Mouse (Mus musculus) gastrocnemius, postnatal 4 days (tissue): ENCODE results near the gene Cblb. TPM values are rescaled to one million over a fixed set of nuclear protein-coding genes. Genes with fewer than 3 reads are reported as not detected.

Experiments
- DNase-seq, 2 experiments: peaks; one replicate each; pipeline ENCODE4 v3.0.0; 2021 to 2022; ENCODE audit warnings: low spot score in 2 of 2, mixed read lengths in 2 of 2
- total RNA-seq, 2 experiments: library from RNA; stranded (reverse); gene quantifications; 2 replicates each; pipeline ENCODE4 v1.2.3; 2021

Gene Cblb
- total RNA-seq, 2 experiments from 2014 or later: 28.2 to 28.7 TPM

GRCm38 (mm10) chr16:52069648-52070047 lies 38.6 kb downstream of the Cblb start:
- DNase-seq: no peak

- no peak for DNase-seq
Observed at GRCm38 (mm10) chr16:52070128-52070527, 39.1 kb downstream of the Cblb start.

GRCm38 (mm10) chr16:52071290-52071689 lies 40.3 kb downstream of the Cblb start:
- no peak for DNase-seq

DNA sequence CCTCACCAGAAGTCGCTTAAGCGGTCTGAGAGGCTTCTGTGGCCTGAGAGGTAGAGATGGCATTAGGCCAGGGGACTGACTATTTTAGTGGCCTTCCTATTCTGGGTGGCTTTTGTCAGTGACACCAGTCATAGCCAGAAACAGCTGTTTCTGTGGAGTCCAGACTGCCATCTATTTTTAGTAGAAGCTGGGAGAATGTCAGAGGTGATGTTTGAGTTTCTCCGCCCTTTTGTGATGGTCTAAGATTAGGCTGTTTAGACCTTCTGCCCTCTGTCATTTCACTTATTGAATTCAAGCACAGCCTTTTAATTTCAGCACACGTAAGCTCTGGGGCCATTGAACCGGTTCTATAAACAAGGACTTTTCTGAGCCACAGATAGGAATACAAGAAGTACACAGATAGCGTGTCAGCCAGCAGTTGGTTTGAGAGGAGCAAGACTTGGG lies 40.8 kb downstream of the Cblb start:
- no peak for DNase-seq

GRCm38 (mm10) chr16:52076652-52077051 lies 45.6 kb downstream of the Cblb start:
- no peak for DNase-seq

DNA sequence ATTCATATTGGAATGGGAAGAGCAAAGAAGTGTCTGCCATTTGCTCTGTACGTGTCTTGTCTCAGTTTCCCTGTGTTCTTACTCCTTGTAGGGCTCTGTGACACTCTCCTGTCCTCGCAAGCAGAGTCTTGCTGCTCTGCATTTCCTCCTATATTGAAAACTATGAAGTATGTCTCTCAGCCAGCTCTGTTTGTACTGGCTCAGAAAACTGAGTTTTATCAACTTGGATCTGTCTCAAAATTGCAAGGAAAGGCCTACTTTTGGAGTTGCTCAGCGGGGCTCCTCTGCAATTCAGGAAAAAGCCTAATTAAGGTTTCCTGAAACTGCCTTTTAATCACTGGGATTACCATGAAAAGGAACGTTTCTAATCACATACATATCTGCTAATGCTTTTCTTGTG lies 46.9 kb downstream of the Cblb start:
- DNase-seq: no peak

- no peak for DNase-seq
Observed at GRCm38 (mm10) chr16:52078758-52079474, 47.9 kb downstream of the Cblb start.

GRCm38 (mm10) chr16:52079475-52079823 lies 48.4 kb downstream of the Cblb start:
- DNase-seq: no peak

GRCm38 (mm10) chr16:52080619-52081395 lies 49.8 kb downstream of the Cblb start:
- no peak for DNase-seq

- no peak for DNase-seq
Observed at GRCm38 (mm10) chr16:52081756-52082155, 50.7 kb downstream of the Cblb start.

- DNase-seq: no peak
Observed at GRCm38 (mm10) chr16:52086793-52087450, 55.9 kb downstream of the Cblb start.

DNA sequence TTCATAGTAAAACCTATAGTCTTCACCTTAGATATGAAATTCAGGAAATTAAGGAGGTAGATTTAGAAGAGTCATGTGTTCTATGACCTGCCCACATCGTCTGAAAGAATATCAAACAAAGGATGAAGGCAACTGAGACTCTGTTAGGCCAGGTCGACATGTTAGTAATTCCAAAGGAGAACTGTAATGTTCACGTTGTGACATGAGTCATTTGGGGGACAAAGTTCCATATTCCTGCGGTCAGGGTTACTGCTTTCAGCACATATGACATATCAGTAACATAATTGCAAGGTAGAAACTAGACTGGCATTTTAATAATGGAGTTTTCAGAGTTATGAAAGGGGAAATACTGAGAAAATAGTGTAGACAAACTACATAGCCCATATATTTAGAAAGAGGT lies 58.3 kb downstream of the Cblb start:
- no peak for DNase-seq

DNA sequence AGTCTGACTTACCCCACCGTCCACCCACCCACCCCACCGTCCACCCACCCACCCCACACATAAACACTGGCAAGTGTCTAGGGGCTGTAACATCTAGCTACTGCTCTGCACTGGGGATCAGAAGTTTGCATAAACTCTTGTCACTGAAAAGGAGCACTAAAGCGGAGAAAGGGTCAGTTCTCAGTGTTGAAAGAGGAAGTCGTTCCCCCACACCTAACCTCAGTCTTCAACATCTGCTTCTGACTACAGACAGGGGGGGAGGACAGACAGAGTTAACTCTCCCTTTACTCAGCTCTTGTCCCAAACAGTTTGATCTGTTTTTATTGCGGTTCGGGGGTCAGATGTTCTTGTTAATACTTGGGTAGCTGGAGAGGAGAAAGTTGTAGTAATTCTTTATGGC lies 59.9 kb downstream of the Cblb start:
- no peak for DNase-seq

DNA sequence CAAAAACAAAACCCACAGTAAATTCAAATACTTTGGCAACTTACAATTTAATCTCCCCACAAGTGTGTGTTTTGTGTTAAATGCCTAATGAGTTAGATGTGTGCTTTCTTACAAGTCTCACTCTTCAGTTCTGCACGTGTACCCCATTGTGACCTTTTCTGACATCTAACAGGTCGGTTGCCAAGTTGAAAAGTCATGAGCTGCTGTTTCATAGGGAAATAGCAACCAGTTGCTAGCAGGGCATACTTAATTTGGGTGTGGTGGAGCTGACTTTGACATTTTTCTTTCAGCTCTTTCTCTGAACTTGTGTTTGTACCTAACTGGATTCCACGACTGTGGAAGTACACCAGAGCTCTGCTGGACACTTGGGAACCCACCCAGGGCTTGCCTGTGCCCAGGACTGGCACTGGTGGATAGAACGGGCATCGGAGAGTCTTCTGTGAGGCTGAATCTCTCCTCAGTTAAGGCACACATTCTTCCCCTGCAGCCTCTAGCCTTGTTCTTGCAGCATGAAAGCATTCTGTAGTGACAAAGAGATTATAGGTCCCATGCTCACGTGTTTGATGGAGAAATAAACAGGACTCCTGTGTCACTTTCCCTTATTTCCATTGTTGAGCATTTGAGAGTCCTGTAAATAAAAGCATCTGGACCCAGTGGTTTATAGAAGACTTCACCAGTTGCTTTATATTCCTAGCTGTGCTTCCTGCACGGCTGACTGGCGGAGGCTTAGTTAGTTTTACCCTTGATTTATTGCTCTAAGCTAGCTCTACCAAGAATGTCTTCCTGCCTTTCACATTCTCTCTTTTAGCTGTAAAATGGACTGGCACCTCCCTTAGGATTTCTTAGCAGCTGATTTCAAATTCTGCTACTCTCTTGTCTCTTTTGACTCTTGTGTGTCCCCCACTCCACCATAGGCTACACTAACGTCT lies 62.6 kb downstream of the Cblb start:
- DNase-seq: no peak

DNA sequence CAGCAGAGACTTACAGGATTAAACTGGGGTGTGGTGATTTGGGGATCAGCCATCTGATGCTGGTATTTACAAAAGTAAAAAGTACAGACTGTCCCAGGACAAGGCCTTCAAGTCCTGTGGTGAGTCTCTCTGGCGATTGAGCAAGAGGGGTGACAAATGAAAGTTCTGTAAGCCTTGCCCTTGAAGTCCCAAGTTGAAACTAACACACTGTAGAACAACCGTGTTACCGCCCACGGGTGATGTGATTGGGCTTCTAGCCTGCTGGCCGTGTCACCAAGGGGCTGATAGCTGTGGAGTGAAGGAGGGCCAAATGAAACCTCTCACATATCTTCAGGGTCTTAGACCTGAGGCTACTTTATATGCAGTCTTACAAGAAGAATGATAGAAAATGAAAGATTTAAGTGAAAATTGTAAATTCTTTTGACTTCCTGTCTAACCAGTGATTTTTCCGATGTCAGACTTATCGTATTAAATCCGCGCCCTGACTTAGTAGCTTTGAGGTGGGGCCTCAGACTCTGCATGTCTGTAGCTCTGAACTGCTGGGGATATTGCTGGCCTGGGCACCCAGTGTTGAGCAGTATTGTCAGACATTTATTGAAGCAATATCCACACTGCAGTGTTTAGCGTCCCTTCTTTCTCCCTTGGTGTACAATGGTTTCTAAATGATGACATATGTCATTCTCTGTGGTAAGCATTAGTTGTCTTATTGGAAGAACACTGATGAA lies 63.9 kb downstream of the Cblb start:
- DNase-seq: no peak

- DNase-seq: no peak
Observed at GRCm38 (mm10) chr16:52095643-52096042, 64.6 kb downstream of the Cblb start.

DNA sequence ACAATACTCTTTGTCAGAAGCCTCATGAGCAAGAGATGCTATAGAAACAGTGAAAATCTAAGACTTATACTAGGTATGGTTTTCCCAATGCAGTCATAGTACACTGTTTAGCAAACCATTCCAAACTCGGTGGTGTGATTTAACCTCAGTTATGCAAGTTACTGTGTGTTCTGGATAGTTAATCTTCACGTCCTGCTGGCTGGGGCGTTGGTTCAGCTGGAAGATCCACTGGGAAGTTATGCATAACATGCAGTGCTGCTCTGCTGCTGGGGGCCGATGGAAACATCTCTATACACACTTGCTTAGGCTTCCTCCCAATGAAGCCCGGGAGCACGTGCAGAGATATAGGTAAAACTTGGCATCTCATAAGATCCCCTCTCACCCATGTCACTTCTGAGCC lies 69.4 kb downstream of the Cblb start:
- no peak for DNase-seq

- DNase-seq: no peak
Observed at GRCm38 (mm10) chr16:52104608-52105007, 73.6 kb downstream of the Cblb start.

DNA sequence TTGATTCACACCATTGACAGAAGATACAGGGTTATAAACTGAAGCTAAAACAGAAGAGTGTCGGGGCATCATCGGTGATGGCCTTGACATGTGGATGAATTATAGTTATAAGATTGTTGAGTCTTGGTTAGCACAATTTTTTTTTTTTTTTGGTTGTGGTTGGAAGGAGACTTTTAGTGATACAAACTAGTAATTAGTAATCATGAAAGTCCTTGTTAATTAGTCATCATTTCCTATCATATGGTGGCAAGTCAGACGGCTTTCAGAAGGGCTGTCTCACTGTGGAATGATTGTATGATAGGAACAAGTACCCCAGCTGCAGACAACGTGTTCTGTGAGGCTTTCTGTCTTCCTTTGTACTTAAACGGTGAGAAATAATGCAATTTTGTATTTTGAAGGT lies 76.8 kb downstream of the Cblb start:
- DNase-seq: no peak

- no peak for DNase-seq
Observed at GRCm38 (mm10) chr16:52114473-52114872, 83.4 kb downstream of the Cblb start.
